Mouse (Mus musculus): ENCODE data around the gene Gal3st4. TPM values are rescaled to one million over a fixed set of nuclear protein-coding genes. Genes with fewer than 3 reads are reported as not detected.
"Not testable (repeated sequence)": the region's sequence is repeated elsewhere in the genome, so short reads cannot be mapped to it uniquely, and the experiment has no call there.

The Gal3st4 gene
- total RNA-seq, 1 experiment from 2014 or later = not detected

DNA sequence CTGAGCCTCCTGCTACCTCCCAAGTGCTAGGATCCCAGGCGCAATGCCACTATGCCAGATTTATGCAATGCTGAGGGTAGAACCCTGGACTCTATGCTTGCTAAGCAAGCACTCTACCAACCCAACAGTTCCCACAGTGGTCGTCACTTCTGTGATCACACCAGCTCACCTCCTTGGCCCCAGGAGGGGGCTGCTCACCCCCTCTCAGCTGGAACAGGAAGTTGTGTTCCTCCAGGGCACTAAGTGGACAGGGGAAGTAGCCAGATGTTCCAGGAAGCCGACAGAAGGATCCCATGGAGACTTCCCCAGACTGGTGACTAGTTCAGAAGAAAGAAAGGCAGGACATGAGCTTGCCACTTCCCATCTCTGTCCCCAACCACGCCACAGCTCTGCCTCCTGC is 10.6 kb downstream of the Gal3st4 start:
- no peak for DNase-seq

DNA sequence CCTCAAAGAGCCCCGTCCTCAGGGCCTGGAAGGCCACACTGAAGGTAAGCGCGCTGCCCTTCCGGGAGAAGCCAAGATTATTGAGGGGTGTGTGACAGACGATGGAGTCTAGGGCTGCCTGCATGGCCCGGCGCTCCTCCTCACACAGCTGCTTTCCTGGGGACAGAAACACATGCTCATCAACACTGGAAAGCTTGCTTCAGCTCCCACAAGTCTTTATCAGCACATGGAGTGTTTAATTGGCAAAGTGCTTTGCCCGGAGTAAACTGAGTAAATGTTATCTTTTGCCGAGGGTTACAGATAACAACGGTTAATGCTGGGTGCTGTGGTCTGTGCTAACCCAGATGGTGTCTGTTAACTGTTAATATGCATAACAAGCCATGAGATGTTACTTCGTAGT is 11.8 kb downstream of the Gal3st4 start:
- no peak for DNase-seq

DNA sequence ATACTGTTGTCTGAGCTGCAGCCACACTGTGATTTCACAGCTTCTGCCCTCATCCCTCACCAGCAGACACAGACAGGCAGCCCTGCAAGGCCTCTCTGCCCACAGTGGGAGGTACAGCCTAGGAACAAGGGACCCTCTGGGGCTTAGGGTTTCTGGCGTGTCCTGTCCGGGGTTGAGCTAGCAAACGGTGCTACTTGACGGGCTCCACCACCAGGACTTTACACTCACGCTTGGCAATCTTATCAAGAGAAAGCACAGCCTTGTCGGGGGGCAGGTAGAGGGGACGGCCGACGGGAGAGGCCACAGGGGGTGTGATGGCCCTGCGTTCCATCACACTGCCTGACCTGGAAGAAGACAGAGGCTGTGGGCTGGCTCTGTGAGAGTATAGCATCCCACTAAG is 12.6 kb downstream of the Gal3st4 start:
- DNase-seq = no peak

DNA sequence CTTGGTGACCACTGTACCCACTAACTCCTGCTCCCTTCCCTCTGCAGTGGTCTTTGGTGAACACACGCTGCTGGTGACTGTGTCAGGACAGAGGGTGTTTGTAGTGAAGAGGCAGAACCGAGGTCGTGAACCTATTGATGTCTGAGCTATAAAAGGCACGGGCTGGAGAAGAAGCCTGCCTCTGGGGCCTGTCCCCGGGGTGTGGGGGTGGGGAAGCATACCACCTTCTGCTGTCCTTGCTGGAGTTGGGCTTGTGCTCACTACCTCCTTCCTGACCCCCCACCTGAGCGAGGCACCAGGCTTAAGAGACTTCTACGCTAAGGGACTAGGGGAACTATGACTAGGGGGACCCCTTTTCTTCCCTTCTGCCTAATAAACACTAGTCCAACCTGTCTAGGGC is 13.6 kb downstream of the Gal3st4 start:
- DNase-seq = no peak

DNA sequence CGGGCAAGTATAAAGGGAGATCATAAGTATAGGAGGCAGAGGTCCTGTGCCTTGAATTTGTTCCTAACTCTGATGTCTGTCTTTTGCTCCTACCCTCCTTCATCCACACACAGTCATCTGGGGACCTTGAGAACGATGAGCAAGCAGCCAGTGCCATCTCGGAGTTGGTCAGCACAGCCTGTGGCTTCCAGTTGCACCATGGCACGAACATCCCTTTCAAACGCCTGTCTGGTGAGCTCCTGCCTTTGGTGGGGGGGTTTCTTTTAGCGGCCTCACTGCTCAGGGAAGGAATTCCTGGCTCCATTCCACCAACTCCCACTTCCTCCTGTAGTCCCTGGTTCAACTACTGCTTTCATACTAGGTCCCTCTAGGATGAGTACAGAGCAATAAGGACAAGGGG is 14.1 kb downstream of the Gal3st4 start:
- no peak for DNase-seq

DNA sequence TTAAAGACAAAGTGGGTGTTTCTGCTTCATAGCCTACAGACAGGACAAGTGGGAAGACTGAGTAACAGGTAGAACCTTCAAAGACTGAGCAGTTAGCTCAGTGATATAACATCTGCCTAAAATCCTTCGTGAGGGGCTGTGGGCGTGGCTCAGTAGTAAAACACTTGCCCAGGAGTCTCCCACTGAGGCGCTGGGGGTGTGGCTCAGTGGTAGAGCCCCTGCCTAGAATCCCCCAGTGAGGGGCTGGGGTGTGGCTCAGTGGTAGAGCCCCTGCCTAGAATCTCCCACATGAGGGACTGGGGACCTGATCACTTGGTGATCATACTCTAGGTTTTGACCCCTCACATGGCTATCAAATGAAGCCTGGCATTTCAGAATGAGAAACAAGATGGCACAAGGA is 14.6 kb downstream of the Gal3st4 start:
- no peak for DNase-seq

DNA sequence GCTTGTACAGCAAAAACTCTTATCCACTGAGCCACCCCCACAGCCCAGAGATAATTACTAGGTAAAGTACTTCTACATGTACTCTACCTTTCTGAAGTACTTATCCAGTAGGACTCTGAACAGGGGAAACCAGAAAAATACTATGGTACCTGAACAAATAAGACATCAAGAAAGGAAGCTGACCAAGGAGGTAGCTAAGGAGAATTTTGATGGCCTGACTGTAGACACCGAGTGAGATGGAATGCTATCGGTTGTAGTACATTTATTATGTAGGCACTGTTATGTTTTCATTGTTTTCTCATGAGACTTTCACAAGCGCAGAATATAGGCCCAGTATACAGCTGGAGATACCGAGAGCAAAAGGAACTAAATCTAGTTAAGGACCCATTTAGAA is 15.1 kb downstream of the Gal3st4 start:
- no peak for DNase-seq

DNA sequence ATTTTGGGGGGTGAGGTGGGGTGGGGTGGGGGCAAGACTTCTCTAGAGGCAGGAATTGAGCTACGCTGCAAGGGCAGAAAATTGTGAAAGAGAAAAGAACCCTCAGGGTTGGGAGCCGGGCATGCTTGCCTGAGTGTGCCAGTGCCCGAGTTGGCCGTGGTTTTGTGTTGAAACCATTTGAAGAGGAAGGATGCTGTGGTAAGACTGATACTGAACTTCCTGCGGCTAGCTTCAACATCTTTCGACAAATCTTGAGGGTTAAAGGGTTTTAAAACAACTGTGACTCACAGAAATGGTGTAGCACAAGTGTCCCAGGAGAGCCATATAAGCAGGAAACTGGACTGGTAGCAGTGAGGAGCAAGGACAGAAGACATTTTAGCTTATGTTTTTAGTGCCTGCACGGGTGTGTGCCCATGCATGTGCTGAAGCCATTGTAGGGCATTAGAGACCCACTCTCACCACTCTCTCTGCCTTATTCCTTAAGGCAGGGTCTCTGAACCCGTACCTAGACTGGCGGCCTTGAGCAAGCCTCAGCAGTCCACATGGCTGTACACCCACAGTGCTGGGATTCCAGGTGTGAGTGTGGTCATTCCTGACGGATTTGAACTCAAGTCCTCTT is 15.6 kb downstream of the Gal3st4 start:
- DNase-seq = no peak

DNA sequence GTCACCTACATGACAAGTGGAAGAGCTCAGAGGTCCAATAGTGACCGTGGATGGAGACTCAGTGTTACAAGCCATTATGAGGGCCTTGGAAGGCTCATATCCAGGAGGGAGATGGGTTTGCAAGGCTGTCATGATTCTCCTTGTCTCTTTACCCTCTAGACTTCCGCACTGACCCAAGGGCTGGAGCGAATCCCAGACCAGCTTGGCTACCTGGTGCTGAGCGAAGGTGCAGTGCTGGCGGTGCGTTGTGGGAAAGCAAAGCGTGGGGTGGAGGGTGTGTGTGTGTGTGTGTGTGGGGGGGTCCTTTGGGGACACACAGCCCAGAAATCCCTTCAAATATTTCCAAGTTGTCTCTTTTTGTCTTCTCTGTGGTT is 16.6 kb downstream of the Gal3st4 start:
- no peak for DNase-seq

DNA sequence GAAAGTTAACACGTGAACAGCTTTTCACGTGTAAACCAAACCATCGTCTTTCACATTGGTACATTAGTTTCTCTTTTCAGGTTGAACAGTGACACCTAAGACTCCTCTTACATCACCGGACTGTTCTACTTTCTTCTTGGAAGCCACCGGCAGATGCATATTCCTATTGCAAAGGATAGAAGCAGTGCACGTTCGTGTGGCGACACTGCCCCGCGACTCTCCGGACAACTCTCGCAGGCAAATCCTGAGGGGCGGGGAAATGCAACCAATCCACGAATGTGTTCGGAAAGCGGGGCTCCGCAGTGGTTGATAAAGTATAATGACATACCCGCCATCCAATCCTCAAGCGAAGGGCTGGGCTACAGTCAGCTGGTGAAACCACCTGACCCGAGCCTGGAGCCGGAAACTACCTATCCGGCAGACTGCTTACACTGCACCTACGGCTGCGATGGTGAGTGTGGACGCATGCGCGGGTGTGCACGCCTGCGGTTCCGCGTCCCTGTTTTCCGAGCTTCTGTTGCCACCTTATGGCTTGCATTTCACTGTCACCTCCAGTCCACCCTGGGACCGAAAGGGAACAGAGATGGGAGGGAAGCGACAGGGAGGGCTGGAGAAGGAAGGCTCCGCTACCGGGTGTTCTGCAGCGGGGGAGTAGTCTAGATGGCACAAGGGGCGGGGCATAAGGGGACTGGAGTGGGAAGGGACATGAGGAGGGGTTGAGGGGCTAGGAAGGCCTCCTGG is 17.1 kb downstream of the Gal3st4 start, which contains the start of gene Lamtor4:
Gene Lamtor4 (plus strand): TSS at position 130 of the 741 bp plus-strand sequence.
- DNase-seq = peak; percentile 90

DNA sequence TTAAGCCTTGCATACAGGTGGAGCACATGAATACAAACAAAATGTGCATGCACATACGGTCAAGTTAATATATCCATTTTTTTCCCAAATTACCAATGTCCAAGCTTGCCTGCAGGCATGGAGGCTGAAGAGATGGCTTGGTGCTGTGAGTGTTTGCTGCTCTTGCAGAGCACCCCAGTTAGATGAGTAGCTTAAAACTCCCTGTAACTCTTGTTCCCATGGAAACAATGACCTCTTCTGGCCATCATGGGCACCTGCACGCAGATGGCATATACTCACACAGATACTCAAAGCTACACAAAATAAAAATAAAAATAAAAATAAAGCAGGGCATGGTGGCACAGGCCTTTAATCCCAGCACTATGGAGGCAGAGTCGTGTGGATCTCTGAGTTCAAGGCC is 19.6 kb downstream of the Gal3st4 start:
- DNase-seq = no peak

DNA sequence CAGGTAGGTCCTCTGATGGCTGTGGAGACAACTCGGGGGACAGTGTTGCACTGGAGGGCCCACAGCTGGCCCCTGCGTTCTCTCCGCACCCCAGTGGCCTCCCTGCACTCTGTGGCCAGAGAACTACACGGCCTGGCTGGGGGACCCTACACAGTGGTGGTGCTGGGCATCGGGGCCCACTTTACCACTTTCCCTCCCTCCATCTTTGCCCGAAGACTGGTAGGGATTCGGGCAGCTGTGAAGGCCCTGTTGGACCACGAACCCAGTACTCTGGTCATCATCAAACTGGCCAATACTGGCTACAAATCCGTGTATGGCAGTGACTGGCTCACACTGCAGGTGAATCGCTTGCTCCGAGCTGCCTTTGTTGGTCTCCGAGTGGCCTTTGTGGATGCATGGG is 21.5 kb downstream of the Gal3st4 start:
- DNase-seq = no peak

DNA sequence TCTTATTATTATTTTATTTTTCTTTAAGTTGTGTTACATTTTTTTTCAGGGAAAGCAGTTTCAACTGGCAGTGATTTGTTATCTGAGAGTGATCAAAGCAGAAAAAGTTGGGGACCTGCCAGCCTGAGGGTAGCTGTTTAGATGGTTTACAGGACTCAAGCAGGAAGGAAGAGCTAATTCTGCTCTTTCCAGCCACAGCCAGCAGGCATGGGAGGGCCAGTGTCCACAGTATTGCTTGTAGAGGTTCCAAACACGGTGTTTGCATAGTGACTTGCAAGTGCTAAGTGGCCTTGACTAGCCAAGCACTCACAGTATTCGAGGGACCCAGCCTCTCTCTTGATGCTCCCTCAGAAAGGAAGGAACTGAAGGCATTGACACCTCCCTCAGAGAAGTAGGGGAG is 31.1 kb downstream of the Gal3st4 start:
- DNase-seq = peak; percentile 37

DNA sequence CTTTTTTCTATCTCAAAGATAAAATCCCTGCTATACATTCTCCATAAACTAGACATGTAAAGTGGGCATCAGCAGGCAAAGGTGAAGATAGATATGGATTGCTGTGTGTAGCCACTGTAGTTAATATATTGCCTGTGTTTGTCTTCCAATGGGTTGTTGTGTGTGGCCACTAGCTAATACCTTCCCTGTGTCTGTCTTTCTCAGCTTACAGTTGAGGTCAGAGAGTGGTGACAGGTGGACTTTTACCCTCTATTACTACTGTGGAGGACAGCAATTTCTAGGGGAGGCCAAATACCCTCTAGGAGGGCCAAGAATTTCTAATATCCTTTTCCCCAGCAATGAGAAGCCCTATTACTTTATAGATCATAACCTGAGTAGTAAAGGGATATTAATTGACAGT is 38.4 kb downstream of the Gal3st4 start:
- no peak for DNase-seq

DNA sequence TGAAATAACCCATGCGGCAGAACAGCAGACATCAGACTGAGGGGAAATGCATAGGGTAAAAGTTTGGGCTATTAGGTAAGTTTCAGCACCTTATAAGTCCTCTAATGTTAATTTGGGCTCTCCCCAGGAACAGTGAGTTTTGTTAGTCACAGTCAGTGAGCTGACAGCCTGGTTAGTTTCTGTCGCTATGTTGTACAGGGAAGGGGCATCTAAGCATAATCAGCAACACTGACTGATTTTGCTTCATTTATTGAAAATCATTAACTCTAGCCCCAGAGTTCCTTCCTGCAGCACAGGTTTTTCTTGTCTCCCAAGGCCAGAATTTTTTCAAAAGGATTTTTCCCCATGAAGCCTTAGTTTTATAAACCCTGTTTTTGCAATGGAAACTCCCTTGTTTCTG is 38.9 kb downstream of the Gal3st4 start:
- no peak for DNase-seq

DNA sequence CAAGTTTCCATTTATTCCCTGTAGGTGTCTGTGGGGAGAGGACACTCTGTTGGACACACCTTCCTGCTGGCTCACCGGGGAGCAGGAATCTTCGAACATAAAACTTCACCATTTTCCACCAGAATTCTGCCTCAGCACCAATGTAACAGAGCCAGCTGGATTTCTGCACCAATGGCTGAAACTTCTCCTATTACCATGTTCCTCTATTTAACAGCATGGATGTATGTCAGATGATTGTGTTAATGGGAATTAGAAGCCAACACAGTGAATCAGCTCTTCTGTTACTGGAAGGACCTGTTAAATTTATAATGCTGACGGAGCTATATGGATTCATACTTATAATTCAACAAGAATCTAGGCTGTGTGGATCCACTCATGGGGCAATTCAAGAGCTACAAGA is 43.1 kb downstream of the Gal3st4 start:
- no peak for DNase-seq

DNA sequence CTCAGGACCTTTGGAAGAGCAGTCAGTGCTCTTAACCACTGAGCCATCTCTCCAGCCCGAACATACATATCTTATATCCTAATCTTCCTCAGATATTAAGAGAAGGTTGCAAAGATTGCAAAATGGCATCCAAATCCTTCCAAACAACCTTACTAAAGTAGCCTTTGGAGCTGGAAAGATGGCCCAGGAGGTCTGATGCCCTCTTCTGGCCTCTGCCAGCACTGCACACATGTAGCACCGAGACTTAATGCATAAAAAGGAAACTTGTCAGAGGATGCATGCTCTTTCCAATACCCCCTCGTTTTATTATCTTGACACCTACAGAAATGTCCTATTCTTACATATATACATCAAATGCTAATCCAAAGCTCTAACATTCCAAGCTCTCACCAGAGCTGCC is 44.6 kb downstream of the Gal3st4 start:
- DNase-seq = peak; percentile 43

DNA sequence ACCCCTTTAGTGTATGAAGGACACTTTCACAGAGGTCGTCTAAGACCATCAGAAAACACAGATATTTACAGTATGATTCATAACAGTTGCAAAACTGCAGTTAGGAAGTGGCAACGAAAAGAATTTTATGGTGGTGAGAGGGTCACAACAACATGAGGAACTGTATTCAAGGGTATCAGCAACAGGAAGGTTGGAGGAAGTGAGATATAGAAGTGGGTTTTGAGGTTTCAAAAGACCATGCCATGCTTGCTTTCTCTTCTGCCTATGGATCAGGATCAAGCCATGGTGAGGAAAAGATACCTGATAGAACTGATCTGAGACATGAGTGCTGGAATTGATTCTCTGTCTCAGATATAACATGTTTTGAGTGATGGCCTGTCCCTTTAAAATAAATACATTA is 45.3 kb downstream of the Gal3st4 start:
- DNase-seq = no peak

DNA sequence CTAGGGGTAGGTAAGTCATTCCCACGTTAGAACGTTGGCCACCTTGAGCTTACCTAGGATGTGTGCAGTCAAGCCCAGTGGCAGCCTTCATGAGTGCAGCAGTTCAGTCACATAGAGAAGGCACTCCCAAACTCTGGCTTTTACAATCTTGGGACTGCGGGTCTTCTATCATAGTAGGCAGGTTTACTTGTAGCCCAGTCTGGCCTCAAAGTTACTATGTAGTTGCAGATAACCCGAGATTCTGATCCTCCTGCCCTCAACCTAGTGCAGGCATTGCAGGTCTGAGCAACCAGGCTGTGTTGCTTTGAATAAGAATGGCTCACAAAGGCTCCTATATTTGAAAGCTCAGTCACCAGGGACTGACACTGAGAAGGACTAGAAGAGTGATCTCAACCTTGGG is 46.1 kb downstream of the Gal3st4 start:
- no peak for DNase-seq

DNA sequence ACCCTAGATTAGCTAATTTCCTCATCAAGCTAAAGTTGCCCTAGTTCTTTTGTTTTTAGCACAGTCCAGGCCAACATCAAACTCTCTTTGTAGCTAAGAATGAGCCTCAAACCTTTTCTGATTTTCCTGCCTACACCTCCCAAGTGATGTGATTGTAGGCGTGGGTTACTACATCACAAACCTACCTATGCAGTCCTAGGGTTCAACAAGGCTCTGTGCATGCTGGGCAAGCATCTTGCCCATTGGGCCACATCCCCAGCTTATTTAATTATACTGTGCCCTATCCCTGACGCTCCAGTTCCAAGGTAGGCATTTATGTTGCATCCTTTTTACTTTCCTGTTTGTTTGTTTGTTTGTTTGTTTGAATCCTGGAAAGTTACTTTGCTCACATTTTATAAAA is 46.9 kb downstream of the Gal3st4 start, which contains the start of gene Nxpe5:
Gene Nxpe5 (plus strand): TSS at position 199 of the 400 bp plus-strand sequence.
- DNase-seq = no peak

DNA sequence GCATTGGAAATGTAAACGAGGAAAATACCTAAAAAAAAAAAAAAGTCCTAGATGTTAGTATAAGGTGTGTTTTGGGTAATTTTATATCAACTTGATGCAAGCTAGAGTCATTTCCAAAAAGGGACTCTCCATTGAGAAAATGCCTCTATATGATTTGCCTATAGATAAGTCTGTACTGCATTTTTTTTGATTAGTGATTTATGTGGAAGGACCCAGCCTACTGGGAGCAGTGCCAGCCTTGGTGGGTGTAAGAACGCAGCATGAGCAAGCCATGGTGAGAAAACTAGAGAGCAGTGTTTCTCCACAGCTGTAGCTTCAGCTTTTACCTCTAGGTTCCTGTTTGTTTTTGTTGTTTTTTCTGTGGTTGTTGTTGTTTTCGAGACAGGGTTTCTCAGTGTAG is 49.4 kb downstream of the Gal3st4 start:
- no peak for DNase-seq

DNA sequence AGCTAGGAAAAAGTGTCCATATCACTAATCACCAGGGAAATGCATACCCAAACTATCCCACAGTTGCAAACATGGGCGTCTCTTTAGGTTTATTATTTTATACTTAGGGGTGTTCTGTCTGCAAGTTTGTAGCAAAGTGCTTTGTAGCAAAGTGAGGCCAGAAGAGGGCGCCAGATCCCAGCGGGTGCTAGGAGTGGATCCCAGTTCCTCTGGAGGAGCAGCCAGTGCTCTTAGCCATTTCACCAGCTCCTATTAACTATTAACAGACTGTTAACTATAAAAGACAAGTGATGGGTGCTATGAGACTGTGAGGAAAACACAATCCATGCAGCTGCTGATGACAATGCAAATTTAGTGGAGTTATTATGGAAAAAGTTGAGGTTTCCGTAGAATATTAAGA is 50.5 kb downstream of the Gal3st4 start:
- peak; percentile 94 for DNase-seq

DNA sequence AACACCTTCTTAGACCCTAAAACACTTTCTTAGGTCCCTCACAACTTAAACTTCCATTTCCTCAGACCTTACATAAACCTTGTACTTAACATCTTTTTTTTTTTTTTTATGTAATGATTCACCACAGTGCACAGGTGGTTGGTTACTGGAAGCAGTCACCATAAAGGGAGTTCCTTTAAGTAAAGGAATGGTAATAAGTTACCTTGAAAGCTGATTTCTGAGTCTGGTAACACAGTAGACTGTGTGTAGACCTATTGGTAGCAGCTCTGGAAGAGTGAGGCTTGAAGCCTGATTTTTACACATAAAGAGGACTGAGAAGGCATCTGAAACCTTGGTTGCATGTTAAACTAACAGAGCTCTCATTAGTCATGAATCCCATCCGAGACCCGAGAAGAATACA is 52.8 kb downstream of the Gal3st4 start:
- DNase-seq = no peak

DNA sequence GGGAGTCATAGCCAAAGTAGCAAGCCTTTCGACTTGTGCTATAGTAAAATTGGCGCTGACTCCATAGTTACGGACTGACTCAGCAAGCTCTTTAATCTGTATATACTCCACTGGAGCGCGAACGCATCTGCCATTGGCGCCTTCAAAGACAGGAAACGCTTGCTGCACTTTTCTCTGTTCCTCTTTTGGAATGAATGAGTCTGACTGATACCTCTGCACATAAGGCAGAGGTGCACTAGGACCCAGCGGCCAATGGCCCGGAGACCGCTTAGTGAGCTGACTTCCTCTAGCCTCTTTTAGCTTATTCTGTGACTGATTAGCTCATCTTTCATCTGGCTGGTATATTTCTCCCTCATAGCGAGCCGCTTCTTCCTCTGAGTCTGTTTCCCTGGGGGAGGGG is 56.0 kb downstream of the Gal3st4 start:
- not testable (repeated sequence) for DNase-seq

Measured in adrenal gland, postnatal 25 days (tissue).